Mouse (Mus musculus) thymus, adult 2 months (tissue): ENCODE measurements around the gene Olfr642.

ENCODE experiments used
- CTCF ChIP-seq: fragments of 200-500 bp; IDR thresholded peaks from 2 replicates; pipeline ENCODE4 v1.5.1; 2012; ENCODE audit warnings: mild to moderate bottlenecking, control low read depth, low read length, moderate library complexity, borderline replicate concordance; ENCODE audit not compliant: control insufficient read depth, poor library complexity, insufficient read depth; ENCODE audit errors: extremely low read depth
- POLR2A ChIP-seq: fragments of 200-500 bp; IDR thresholded peaks from 2 replicates; pipeline ENCODE4 v1.6.1; 2012; ENCODE audit warnings: mild to moderate bottlenecking, low read length, control low read depth, moderate library complexity; ENCODE audit not compliant: control insufficient read depth, poor library complexity, insufficient read depth; ENCODE audit errors: extremely low read depth

- no peak for TF ChIP-seq CTCF
- TF ChIP-seq POLR2A, result no peak
Measured at GRCm38 (mm10) chr7:104085365-104085764, 32.9 kb upstream of the Olfr642 start, which contains the start of gene Olfr645.
